Mouse (Mus musculus) heart, embryonic 11.5 days (tissue): ENCODE results near the gene Samd1. TPM values are rescaled to one million over a fixed set of nuclear protein-coding genes. Genes with fewer than 3 reads are reported as not detected.

ENCODE experiments used
- ATAC-seq: fragments of 200-750 bp; cut with Nextera tagmentation; replicated peaks from 2 replicates; pipeline ENCODE4 v1.8.0; 2017; ENCODE audit warnings: moderate library complexity; ENCODE audit not compliant: insufficient number of reproducible peaks, low FRiP score, low TSS enrichment
- H3K27ac ChIP-seq: fragments of 300-500 bp; sonication (generic); 2 replicates; pipeline ENCODE4 v1.5.1; 2014; ENCODE audit warnings: mild to moderate bottlenecking, low read depth, low read length
- H3K27me3 ChIP-seq: fragments of 300-500 bp; sonication (generic); 2 replicates; pipeline ENCODE4 v1.6.1; 2014; ENCODE audit warnings: mild to moderate bottlenecking, low read length, mixed read lengths; ENCODE audit not compliant: control insufficient read depth, insufficient read depth
- H3K36me3 ChIP-seq: fragments of 300-500 bp; sonication (generic); 2 replicates; pipeline ENCODE4 v1.6.1; 2014; ENCODE audit warnings: mild to moderate bottlenecking, low read length, moderate library complexity, mixed read lengths; ENCODE audit not compliant: control insufficient read depth, insufficient read depth
- H3K4me1 ChIP-seq: fragments of 300-500 bp; sonication (generic); 2 replicates; pipeline ENCODE4 v1.6.1; 2014; ENCODE audit warnings: low read length; ENCODE audit not compliant: control insufficient read depth, insufficient read depth
- H3K4me2 ChIP-seq: fragments of 300-500 bp; sonication (generic); 2 replicates; pipeline ENCODE4 v1.6.1; 2014; ENCODE audit warnings: mild to moderate bottlenecking, moderate library complexity
- H3K4me3 ChIP-seq: fragments of 300-500 bp; sonication (generic); 2 replicates; pipeline ENCODE4 v1.5.1; 2014; ENCODE audit warnings: low read depth, low read length
- H3K9ac ChIP-seq: fragments of 300-500 bp; sonication (generic); 2 replicates; pipeline ENCODE4 v1.6.1; 2014; ENCODE audit warnings: mild to moderate bottlenecking, low read depth, low read length, moderate library complexity
- H3K9me3 ChIP-seq: fragments of 300-500 bp; sonication (generic); replicated peaks from 2 replicates; pipeline ENCODE4 v1.6.1; 2016; ENCODE audit warnings: low read length; ENCODE audit not compliant: control insufficient read depth
- WGBS: fragments of 180-500 bp; shearing (Covaris S2); extraction: QIAGEN DNeasy Blood & Tissue Kit; methylation state at CpG from one replicate; pipeline ENCODE4 v1.1.7; 2014; ENCODE audit not compliant: insufficient replicate concordance; 5-methylcytosine and 5-hydroxymethylcytosine counted together
- polyA plus RNA-seq: library from polyadenylated mRNA; unstranded; fragments of >200 nt; fragmentation: Nextera tagmentation; extraction: Ambion mirVana; gene quantifications from 2 replicates; pipeline ENCODE4 v1.2.1, GENCODE M21; 2014

Samd1 gene
- polyA plus RNA-seq, 1 experiment from 2014 or later = 10.1 TPM

DNA sequence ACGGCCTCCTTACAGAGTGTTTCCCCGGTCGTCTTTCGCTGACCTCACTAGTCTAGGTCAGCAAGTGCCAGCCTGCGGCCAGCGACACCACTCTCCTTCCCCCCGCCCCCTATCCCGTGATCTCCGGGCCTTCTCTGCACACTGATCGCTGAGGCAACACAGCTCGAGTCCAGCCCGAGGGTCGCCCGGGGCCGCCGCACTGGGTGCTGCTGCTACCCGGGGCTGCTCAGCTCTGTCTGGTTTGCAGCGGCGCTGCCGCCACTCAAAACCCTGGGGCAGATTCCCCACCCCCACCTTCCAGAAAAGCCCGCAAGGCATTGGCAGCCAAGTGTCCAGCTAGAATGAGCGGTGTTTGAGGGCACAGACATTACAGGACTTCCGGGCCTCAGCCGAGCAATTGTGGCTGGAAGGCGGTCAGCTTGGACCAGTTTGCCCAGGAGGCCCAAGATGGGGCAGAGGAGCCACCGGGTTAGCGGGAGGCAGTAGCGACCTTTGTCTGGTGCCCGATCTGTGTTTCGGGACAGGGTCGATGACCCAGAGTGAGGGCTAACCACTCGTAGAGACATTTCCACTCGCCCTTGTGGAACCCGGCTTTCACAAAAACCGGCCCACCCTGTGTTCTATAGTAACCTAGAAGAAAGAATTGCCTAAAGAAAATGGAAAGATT, 15.2 kb downstream of the Samd1 start:
- 0 out of 2 replicates have a peak, but pooled peaks have one; percentile 36 for ATAC-seq
- no peaks in the 10 kb centered on the region for H3K36me3 ChIP-seq
- peaks cover 42% of the 10 kb centered on the region for H3K27me3 ChIP-seq
- H3K4me3 ChIP-seq = peak overlapping the region; percentile 53
- H3K9me3 ChIP-seq = no peaks in the 10 kb centered on the region
- 11% methylated on average over 35 of the region's 35 CpGs for WGBS
- H3K9ac ChIP-seq = no peak overlapping the region
- H3K4me2 ChIP-seq = peak overlapping the region; percentile 97
- H3K4me1 ChIP-seq = peaks cover 19% of the 10 kb centered on the region
- no peak overlapping the region for H3K27ac ChIP-seq

GRCm38 (mm10) chr8:84015833-84016232, 18.4 kb downstream of the Samd1 start:
- peaks cover 30% of the 10 kb centered on the region for H3K27me3 ChIP-seq
- WGBS = 91% methylated on average over 5 of the region's 5 CpGs

GRCm38 (mm10) chr8:84019738-84020137, 22.3 kb downstream of the Samd1 start:
- no peak for ATAC-seq
- H3K4me1 ChIP-seq = peaks cover 23% of the 10 kb centered on the region

More at GRCm38 (mm10) chr8:84015833-84016232, 18.4 kb downstream of the Samd1 start:
- ATAC-seq = no peak
- no peak overlapping the region for H3K4me2 ChIP-seq
- no peak overlapping the region for H3K9ac ChIP-seq
- no peaks in the 10 kb centered on the region for H3K9me3 ChIP-seq
- peaks cover 15% of the 10 kb centered on the region for H3K4me1 ChIP-seq
- no peak overlapping the region for H3K4me3 ChIP-seq
- no peak overlapping the region for H3K27ac ChIP-seq
- H3K36me3 ChIP-seq = no peaks in the 10 kb centered on the region

GRCm38 (mm10) chr8:84021096-84021495, 23.6 kb downstream of the Samd1 start, which contains the start of gene Palm3:
Gene Palm3 (plus strand): TSS chr8:84021471.
- ATAC-seq = no peak; the same call in 1 of the 2 replicates
- Histone ChIP-seq H3K4me3 (no peak within 1 kb of the TSS), H3K4me1 (peaks cover 26% of the 10 kb centered on the region), H3K27me3 (peaks cover 20% of the 10 kb centered on the region), H3K9ac (peak within 1 kb of the TSS; percentile 24; the same call in 1 of the 2 replicates), H3K9me3 (no peaks in the 10 kb centered on the region), H3K4me2 (peak within 1 kb of the TSS; percentile 44), H3K36me3 (no peaks in the 10 kb centered on the region), H3K27ac (no peak within 1 kb of the TSS)
- WGBS = 9% methylated on average over 18 of the region's 18 CpGs

More at GRCm38 (mm10) chr8:84019738-84020137, 22.3 kb downstream of the Samd1 start:
- no peaks in the 10 kb centered on the region for H3K36me3 ChIP-seq
- no peak overlapping the region for H3K27ac ChIP-seq
- 80% methylated on average over 9 of the region's 9 CpGs for WGBS
- H3K9ac ChIP-seq = no peak overlapping the region
- H3K4me2 ChIP-seq = no peak overlapping the region
- peaks cover 10% of the 10 kb centered on the region; the same call in 1 of the 2 replicates for H3K27me3 ChIP-seq
- no peaks in the 10 kb centered on the region for H3K9me3 ChIP-seq
- no peak overlapping the region for H3K4me3 ChIP-seq

DNA sequence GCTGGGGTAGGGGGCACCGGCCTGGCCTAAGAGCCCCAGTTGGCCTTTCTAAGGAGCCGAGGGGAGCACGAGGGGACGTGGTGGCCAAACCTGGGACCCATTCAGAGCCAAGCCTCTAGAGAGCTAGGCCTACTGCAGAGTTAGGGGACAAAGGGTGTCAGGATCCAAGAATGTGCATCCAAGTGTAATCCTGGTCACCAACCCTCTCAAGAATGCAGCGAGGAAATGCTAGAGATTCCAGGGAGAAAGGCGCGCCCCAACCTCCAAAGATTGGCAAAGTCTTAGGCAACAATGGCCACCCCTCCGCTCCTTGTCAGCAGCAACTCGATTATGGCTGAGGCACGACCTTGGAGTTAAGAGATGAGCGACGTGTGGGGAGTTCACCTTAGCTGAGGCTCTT, 24.1 kb downstream of the Samd1 start:
- Histone ChIP-seq H3K27ac (no peak overlapping the region), H3K36me3 (no peaks in the 10 kb centered on the region), H3K4me2 (peak overlapping the region; percentile 44), H3K4me1 (peaks cover 28% of the 10 kb centered on the region), H3K9me3 (no peaks in the 10 kb centered on the region), H3K4me3 (no peak overlapping the region), H3K27me3 (peaks cover 25% of the 10 kb centered on the region), H3K9ac (no peak overlapping the region; the same call in 1 of the 2 replicates)
- no peak for ATAC-seq
- WGBS = 36% methylated on average over 12 of the region's 12 CpGs

DNA sequence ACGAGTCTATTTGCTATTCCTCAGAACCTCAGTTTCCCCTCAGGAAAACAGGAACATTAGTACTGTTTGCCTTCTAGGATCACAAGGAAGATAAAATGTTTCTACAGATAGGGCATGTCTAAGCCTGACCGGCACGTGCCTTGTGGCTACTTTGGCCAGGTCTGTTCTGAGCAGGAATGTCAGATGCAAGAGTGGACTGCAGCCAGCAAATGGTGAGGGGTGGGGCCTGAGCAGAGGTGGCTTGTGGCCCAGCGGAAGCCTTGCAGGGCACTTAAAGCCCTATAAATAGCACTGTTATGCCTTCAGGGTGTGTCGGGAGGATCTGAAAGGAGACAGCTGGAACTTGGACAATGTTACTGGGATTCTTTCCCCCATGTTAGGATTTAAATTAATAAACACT, 25.6 kb downstream of the Samd1 start:
- peaks cover 35% of the 10 kb centered on the region for H3K27me3 ChIP-seq
- H3K9ac ChIP-seq = no peak overlapping the region
- H3K36me3 ChIP-seq = no peaks in the 10 kb centered on the region
- H3K4me2 ChIP-seq = peak overlapping the region; percentile 37
- no peak overlapping the region for H3K4me3 ChIP-seq
- 13% methylated on average over 5 of the region's 5 CpGs for WGBS
- H3K27ac ChIP-seq = peak overlapping the region; percentile 69
- peaks cover 28% of the 10 kb centered on the region for H3K4me1 ChIP-seq
- no peak for ATAC-seq
- no peaks in the 10 kb centered on the region for H3K9me3 ChIP-seq

- peaks cover 40% of the 10 kb centered on the region for H3K27me3 ChIP-seq
- no peaks in the 10 kb centered on the region for H3K36me3 ChIP-seq
- no peak overlapping the region for H3K9ac ChIP-seq
- 13% methylated on average over 1 of the region's 1 CpGs for WGBS
- peak overlapping the region; percentile 69 for H3K27ac ChIP-seq
- peaks cover 28% of the 10 kb centered on the region for H3K4me1 ChIP-seq
- no peak overlapping the region for H3K4me3 ChIP-seq
- H3K9me3 ChIP-seq = no peaks in the 10 kb centered on the region
- H3K4me2 ChIP-seq = peak overlapping the region; percentile 37
- ATAC-seq = no peak
Observed at GRCm38 (mm10) chr8:84023631-84024030, 26.2 kb downstream of the Samd1 start.

DNA sequence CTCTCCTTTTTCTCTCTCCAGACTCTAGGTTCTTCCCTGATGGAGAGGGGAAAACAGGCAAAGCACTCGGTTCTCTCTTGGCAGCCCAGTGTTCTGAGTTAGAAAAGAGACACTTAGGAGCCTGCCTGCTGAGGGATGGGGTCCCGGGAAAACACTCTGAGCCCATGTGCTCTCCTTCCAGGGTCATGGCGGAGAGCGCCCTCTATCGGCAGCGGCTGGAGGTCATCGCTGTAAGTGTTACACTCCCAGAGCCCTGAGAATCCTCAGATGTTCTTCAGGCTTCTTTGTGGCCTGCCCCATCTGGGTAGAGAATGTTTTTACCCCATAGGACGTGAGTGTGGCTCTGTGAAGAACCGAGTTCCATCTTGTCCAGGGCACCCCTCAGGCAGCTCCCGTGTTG, 26.7 kb downstream of the Samd1 start:
- 10% methylated on average over 10 of the region's 10 CpGs for WGBS
- no peaks in the 10 kb centered on the region for H3K9me3 ChIP-seq
- H3K27ac ChIP-seq = no peak overlapping the region

More for the DNA sequence above, 26.7 kb downstream of the Samd1 start:
- Histone ChIP-seq H3K4me2 (no peak overlapping the region), H3K27me3 (peaks cover 45% of the 10 kb centered on the region), H3K9ac (no peak overlapping the region), H3K4me1 (peaks cover 28% of the 10 kb centered on the region), H3K4me3 (no peak overlapping the region), H3K36me3 (no peaks in the 10 kb centered on the region)
- ATAC-seq = no peak
